Mouse (Mus musculus) bone marrow macrophage, adult 2 months (primary cell): ENCODE measurements at regions not wholly inside any gene's neighbourhood (a gene's known extent, or its start where the extent isn't known, plus 50 kb on each side); places are given as distances from the start of the nearest gene placed in this dataset.

ENCODE experiments used
- CTCF ChIP-seq: IDR thresholded peaks from 2 replicates; pipeline ENCODE4 v1.5.1; 2012; ENCODE audit warnings: low read depth, mild to moderate bottlenecking, low read length, moderate library complexity
- POLR2A ChIP-seq: IDR thresholded peaks from 2 replicates; pipeline ENCODE4 v1.6.1; 2012; ENCODE audit warnings: mild to moderate bottlenecking, low read depth, low read length, borderline replicate concordance

- TF ChIP-seq CTCF (no peak), POLR2A (no peak)
These were observed 346.7 kb downstream of the Gm11361 start for GRCm38 (mm10) chr13:28604016-28604415.
